In the genomic region with DNA sequence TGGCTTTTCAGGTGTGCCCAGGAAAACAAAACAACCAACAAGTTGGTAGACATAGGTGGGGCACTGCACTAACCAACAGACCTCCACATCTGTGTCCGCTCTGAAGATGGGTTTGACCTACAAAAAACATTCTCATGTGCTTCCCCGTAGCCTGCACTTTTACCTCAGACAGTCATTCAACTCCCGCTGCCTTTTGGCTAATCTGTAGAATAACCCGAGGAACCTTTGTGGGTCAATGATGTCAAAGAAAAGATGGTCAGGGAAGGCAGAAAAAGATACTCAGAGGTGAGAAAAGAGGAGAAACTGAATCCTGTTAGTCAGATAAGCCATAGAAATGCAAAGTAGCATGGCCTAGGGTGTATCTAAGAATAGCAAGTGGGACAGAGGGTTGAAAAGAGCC, we compare ENCODE assay signal across 17 mouse cellular contexts.
"Had no signal": no experiment of that assay in that cellular context is flagged by ENCODE, and none has a peak within 500 bp of the region (broad histone marks: within the 10 kb centered on the region; RNA-seq: fewer than 3 reads in every experiment).

No protein-coding gene starts in this region.

- ATAC-seq: hindbrain, embryonic 16.5 days; inflammation-experienced regulatory T-cells, adult 6 months; intestine, embryonic 15.5 days; intestine, postnatal 0 days had no signal

- DNase-seq: gastrocnemius, postnatal 14 days; gastrocnemius, postnatal 36 days; heart, adult 11 months; heart, adult 2 months; heart, postnatal 10 days; heart, postnatal 4 days; kidney, adult 18-20 months; kidney, adult 8-10 months; kidney, postnatal 10 days; kidney, postnatal 25 days; kidney, postnatal 4 days; liver; liver, embryonic 13.5 days had no signal
